Mouse (Mus musculus): ENCODE data around the gene Rbm28. TPM values are rescaled to one million over a fixed set of nuclear protein-coding genes. Genes with fewer than 3 reads are reported as not detected.
"Not testable (repeated sequence)": the region's sequence is repeated elsewhere in the genome, so short reads cannot be mapped to it uniquely, and the experiment has no call there.

Gene Rbm28
- polyA plus RNA-seq, 1 experiment from 2014 or later = 52.3 TPM

DNA sequence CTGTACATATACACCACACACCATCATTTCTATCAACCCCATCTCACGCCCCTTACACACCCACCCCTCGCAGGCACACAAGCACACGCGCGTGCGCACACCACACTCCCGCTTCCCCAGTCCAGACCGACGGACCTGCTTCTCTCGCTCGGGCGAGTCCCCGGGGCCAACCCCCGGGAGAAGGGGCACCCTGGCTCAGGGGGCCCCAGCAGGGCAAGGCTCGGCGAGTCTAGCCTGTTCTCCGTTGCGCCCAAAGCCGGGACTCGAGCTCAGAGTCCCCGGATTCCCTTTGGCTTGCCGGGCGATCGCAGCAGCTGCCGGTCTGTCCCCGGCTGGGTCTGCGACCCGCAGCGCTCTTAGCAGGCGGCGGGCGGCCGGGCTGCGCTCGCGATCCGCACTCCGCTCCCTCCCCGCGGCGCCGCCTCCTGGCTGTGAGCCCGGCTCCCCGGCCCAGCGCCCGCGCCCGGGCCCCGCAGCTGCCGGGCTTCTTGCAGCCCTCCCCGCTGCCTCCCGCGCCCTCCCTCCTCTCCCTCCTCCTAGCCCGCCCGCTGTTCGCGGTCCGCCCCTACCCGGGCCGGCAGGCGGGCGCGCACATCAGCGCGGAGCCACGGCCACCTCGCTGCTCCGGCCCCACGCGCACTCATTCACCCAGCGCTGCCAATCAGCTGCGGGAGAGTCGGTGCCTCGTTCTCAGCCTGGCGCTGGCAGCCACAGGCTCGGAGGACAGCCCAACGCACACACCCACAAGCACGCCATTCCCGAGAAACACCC is 14.3 kb upstream of the Rbm28 start, which contains the start of gene Prrt4:
Gene Prrt4, minus strand, starts transcription at position 697 of the 771 bp plus-strand sequence.
- peak; percentile 57 for ATAC-seq (ENCODE audit: low FRiP score, low read depth)
- H3K4me2 ChIP-seq (replicated peaks) = peak within 1 kb of the TSS; percentile 94
- H3K9ac ChIP-seq = peak within 1 kb of the TSS; percentile 76
- H3K27ac ChIP-seq = no peak within 1 kb of the TSS; the same call in 1 of the 2 replicates
- H3K4me3 ChIP-seq = peak within 1 kb of the TSS; percentile 65
- H3K27me3 ChIP-seq = peaks cover 63% of the 10 kb centered on the region
- peaks cover 9% of the 10 kb centered on the region for H3K4me1 ChIP-seq
- H3K9me3 ChIP-seq = no peaks in the 10 kb centered on the region
- WGBS = under 1% methylated on average over 69 of the region's 79 CpGs
- H3K36me3 ChIP-seq = no peaks in the 10 kb centered on the region

DNA sequence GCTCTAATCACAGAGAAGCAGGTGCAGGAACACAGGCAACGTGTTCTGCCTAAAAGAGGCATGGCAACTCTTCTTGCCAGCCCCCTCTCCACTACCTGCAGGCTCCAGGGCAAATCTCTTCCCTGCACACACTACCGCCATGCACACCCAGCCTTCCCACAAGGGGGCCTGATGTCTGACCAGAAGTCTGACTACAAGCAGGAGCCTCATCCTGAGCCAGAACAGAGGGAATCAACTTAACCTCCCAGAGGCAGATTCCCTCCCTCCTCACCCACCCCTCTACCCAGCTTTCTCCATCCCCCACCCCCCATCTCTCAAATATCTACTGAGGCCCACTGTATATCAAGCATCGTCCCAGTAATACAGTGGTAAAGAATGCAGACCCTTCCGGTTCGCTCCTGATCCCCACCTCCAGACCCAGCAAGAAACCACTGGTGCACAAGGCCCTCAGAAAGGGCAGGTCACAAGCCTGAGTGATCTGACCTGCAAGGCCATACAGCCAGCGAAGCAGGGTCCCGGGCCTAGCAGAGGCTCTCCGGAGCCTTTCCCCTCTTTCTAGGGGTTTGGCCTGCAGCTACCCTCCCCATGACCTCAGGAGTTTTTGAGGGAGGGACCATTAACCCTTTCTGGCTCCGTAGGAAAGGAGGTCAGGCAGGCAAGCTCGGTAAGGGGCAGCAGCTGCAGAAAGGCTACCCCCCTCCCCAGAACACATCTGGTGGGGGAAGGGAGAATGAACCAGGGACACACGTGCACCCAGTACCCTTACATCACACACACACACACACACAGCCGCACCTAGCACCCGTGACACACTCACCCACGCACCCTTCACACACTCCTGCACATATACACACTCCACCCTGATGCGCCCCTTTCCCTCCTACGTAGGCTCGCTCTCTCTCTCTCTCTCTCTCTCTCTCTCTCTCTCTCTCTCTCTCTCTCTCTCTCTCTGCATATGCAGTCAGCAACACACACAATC is 13.4 kb upstream of the Rbm28 start:
- Histone ChIP-seq H3K4me1 (peaks cover 9% of the 10 kb centered on the region), H3K27me3 (peaks cover 72% of the 10 kb centered on the region), H3K4me3 (peak overlapping the region; percentile 65), H3K4me2 (replicated peaks) (peak overlapping the region; percentile 94), H3K9me3 (no peaks in the 10 kb centered on the region), H3K9ac (peak overlapping the region; percentile 76), H3K36me3 (no peaks in the 10 kb centered on the region), H3K27ac (no peak overlapping the region)
- peak; percentile 42; the same call in 1 of the 2 replicates for ATAC-seq (ENCODE audit: low FRiP score, low read depth)
- WGBS = 14% methylated on average over 17 of the region's 17 CpGs

- Histone ChIP-seq H3K4me1 (peaks cover 23% of the 10 kb centered on the region), H3K27me3 (peaks cover 87% of the 10 kb centered on the region), H3K27ac (no peak overlapping the region), H3K9me3 (no peaks in the 10 kb centered on the region), H3K9ac (no peak overlapping the region), H3K4me2 (replicated peaks) (no peak overlapping the region), H3K4me3 (no peak overlapping the region), H3K36me3 (no peaks in the 10 kb centered on the region)
- WGBS = 49% methylated on average over 3 of the region's 3 CpGs
- ATAC-seq (ENCODE audit: low FRiP score, low read depth) = no peak
Measured at GRCm38 (mm10) chr6:29175113-29175512, 10.3 kb upstream of the Rbm28 start.

DNA sequence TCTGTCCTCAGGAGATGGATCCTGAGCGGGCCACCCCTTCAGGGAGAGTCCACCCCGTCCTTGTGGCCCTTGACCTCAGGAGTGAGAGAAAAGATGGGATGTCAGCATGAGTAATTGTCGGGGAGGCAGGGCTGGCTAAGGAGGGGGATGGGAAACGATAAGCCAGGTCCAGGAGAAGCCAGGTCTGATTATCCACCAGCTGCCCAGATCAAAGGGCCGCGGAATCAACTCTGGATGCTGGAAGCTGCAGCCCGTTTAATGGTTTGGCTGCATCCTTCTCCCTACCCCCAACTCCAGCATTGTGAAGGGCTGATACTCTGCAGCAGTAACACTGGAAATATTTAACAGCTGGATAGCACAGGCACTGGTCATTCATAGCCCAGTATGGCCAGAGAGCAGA is 9.6 kb upstream of the Rbm28 start:
- no peak overlapping the region for H3K9ac ChIP-seq
- no peak overlapping the region for H3K27ac ChIP-seq
- H3K4me1 ChIP-seq = peaks cover 28% of the 10 kb centered on the region
- no peak overlapping the region for H3K4me2 ChIP-seq (replicated peaks)
- 6% methylated on average over 7 of the region's 7 CpGs for WGBS
- H3K4me3 ChIP-seq = no peak overlapping the region
- H3K9me3 ChIP-seq = no peaks in the 10 kb centered on the region
- no peaks in the 10 kb centered on the region for H3K36me3 ChIP-seq
- ATAC-seq (ENCODE audit: low FRiP score, low read depth) = no peak
- peaks cover 91% of the 10 kb centered on the region for H3K27me3 ChIP-seq

GRCm38 (mm10) chr6:29170952-29171388 is 6.2 kb upstream of the Rbm28 start:
- no peaks in the 10 kb centered on the region for H3K36me3 ChIP-seq
- peak; percentile 82 for ATAC-seq (ENCODE audit: low FRiP score, low read depth)
- whole genome bisulfite sequencing = under 1% methylated on average over 40 of the region's 40 CpGs
- H3K27me3 ChIP-seq = peaks cover 94% of the 10 kb centered on the region
- peak overlapping the region; percentile 62 for H3K4me3 ChIP-seq
- H3K27ac ChIP-seq = no peak overlapping the region
- peak overlapping the region; percentile 100 for H3K4me2 ChIP-seq (replicated peaks)
- no peaks in the 10 kb centered on the region for H3K9me3 ChIP-seq
- H3K9ac ChIP-seq = peak overlapping the region; percentile 75
- H3K4me1 ChIP-seq = peaks cover 19% of the 10 kb centered on the region

DNA sequence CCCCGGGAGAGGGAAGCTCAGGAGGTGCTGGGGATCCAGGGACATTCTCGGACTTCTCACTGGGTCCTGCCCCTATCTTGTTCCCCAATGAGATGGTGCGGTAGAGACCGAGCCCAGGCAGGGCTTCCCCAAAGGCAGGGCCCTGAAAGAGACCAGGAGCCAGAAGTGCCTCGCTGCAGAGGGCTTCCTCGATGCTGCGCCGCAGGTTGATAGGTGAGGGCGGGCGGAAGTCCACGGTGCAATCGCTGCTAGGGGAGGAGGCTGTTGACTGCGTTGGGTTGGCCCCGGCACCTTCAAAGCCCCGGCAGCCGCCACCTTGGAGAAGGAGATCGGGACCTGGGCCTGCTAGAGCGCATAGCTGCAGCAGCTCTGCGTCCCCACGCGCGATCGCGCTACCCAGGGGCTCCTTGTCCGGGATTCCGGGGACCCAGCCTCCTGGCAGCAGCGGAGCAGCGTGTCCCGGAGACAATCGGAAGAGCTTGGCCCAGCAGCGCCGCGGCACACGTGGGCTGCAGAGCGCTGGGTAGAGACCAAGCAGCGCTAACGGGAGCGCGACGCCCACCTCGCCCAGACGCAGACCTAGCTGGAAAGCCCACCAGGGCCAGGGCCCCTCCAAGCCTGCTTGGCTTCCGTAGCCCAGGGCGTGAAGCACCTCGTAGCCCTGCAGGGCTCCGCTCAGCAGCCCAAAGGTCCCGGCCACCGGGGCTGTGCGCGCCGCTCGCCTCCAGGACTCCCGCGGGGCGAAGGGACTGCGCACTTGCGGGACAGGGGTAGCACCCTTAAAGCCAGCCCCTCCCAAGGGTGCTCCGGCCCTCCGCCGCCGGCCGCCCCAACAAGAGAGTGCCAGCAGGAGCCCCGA is 5.5 kb upstream of the Rbm28 start:
- Histone ChIP-seq H3K9me3 (no peaks in the 10 kb centered on the region), H3K27me3 (peaks cover 87% of the 10 kb centered on the region), H3K36me3 (no peaks in the 10 kb centered on the region), H3K9ac (peak overlapping the region; percentile 75), H3K4me1 (peaks cover 19% of the 10 kb centered on the region), H3K4me3 (peak overlapping the region; percentile 62), H3K27ac (no peak overlapping the region), H3K4me2 (replicated peaks) (peak overlapping the region; percentile 100)
- peak; percentile 9; the same call in 1 of the 2 replicates for ATAC-seq (ENCODE audit: low FRiP score, low read depth)
- 1% methylated on average over 60 of the region's 63 CpGs for WGBS

DNA sequence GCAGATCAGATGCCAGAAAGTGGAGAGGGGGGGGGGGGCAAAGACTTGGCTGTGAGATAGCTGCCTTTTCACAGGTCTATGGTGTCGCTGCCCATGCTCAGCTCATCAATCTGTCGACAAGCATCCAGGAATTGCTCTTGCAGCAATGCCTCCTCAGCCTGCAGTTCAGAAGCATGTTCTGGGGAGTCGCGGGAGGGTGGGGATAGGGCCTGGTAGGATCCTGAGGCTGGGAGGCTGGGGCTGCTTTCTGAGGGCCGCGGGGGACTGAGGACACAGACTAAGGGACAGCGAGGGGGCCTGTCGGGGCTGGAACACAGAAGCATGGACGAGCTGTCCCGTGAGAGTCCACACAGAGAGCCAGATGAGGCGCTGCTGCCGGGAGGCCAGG is 4.9 kb upstream of the Rbm28 start:
- 11% methylated on average over 12 of the region's 12 CpGs for WGBS
- Histone ChIP-seq H3K27me3 (peaks cover 81% of the 10 kb centered on the region), H3K9ac (peak overlapping the region; percentile 75; the same call in 1 of the 2 replicates), H3K4me1 (peaks cover 19% of the 10 kb centered on the region), H3K4me3 (peak overlapping the region; percentile 62), H3K36me3 (no peaks in the 10 kb centered on the region), H3K9me3 (no peaks in the 10 kb centered on the region), H3K27ac (no peak overlapping the region), H3K4me2 (replicated peaks) (peak overlapping the region; percentile 100)
- no peak for ATAC-seq (ENCODE audit: low FRiP score, low read depth)

DNA sequence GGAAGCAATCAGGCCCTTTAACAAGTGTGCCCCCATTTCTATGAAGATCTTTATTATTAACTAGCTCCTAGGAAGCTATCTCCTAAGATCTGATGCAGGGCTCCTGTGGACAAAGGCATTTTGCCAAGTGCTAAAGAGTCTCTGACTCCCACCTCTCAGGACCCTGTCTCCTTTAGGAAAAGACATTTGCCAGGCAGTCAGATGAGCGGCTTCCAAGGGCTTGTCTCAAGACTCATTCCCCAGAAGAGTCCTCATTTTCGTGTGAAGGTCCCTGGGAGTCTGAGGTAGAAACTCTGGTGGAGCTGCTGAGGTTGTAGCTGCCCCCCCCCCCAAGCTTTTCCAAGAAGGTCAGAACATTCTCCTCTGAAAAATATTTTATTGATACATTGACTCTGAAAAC is 4.1 kb upstream of the Rbm28 start:
- H3K27ac ChIP-seq = no peak overlapping the region
- no peak for ATAC-seq (ENCODE audit: low FRiP score, low read depth)
- no peaks in the 10 kb centered on the region for H3K9me3 ChIP-seq
- H3K4me3 ChIP-seq = no peak overlapping the region
- no peak overlapping the region for H3K9ac ChIP-seq
- peaks cover 20% of the 10 kb centered on the region for H3K4me1 ChIP-seq
- no peak overlapping the region for H3K4me2 ChIP-seq (replicated peaks)
- H3K36me3 ChIP-seq = no peaks in the 10 kb centered on the region
- WGBS = 33% methylated on average over 2 of the region's 2 CpGs
- peaks cover 73% of the 10 kb centered on the region for H3K27me3 ChIP-seq

DNA sequence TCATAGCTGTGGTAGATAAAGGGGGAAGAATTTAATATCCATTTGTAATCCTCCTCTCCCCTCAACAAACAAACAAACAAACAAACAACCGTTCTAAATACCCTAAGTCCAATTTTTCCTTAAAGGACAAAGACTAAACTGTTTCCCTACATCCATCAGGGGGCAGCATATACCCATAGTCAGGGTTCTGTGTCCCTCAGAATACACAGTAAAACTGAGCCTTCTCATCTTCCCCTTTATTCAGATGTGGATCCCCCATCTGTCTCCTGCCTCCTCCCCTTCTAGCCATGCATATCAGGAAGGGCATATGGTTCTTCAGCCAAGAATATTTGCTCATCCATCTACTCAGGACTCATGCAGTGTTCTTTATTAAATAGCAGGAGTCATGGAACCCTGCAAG is 1.4 kb upstream of the Rbm28 start:
- WGBS = 14% methylated on average over 1 of the region's 1 CpGs
- no peak overlapping the region for H3K4me2 ChIP-seq (replicated peaks)
- H3K4me3 ChIP-seq = no peak overlapping the region
- H3K4me1 ChIP-seq = peaks cover 24% of the 10 kb centered on the region
- H3K27ac ChIP-seq = no peak overlapping the region
- H3K9me3 ChIP-seq = no peaks in the 10 kb centered on the region
- no peak for ATAC-seq (ENCODE audit: low FRiP score, low read depth)
- H3K36me3 ChIP-seq = no peaks in the 10 kb centered on the region
- no peak overlapping the region for H3K9ac ChIP-seq
- peaks cover 46% of the 10 kb centered on the region for H3K27me3 ChIP-seq

- not testable (repeated sequence) for H3K4me3 ChIP-seq; H3K4me2 ChIP-seq (replicated peaks); H3K9ac ChIP-seq; H3K27ac ChIP-seq; ATAC-seq (ENCODE audit: low FRiP score, low read depth); H3K9me3 ChIP-seq; H3K27me3 ChIP-seq
- over 99% methylated on average over 5 of the region's 5 CpGs for WGBS
- peaks cover 10% of the 10 kb centered on the region for H3K4me1 ChIP-seq
- H3K36me3 ChIP-seq = peaks cover 40% of the 10 kb centered on the region
Measured at GRCm38 (mm10) chr6:29161291-29161690, 3.5 kb downstream of the Rbm28 start.

- Histone ChIP-seq H3K4me1 (peaks cover 10% of the 10 kb centered on the region), H3K4me3 (no peak overlapping the region), H3K27ac (no peak overlapping the region), H3K36me3 (peaks cover 45% of the 10 kb centered on the region), H3K9ac (no peak overlapping the region), H3K9me3 (no peaks in the 10 kb centered on the region), H3K4me2 (replicated peaks) (no peak overlapping the region), H3K27me3 (no peaks in the 10 kb centered on the region; the same call in 1 of the 2 replicates)
- no peak for ATAC-seq (ENCODE audit: low FRiP score, low read depth)
- 94% methylated on average over 2 of the region's 2 CpGs for WGBS
Measured at GRCm38 (mm10) chr6:29160786-29161185, 4.0 kb downstream of the Rbm28 start.

Measured in limb, embryonic 13.5 days (tissue).